Mouse (Mus musculus) urinary bladder, postnatal 10 days (tissue): Measurements from ENCODE around the gene Pik3ap1.
"Not testable (repeated sequence)": the region's sequence is repeated elsewhere in the genome, so short reads cannot be mapped to it uniquely, and the experiment has no call there.

Experiments
- DNase-seq: peaks from one replicate; pipeline ENCODE4 v3.0.0; 2022; ENCODE audit warnings: low spot score

Gene Pik3ap1

GRCm38 (mm10) chr19:41384922-41385508 is at the start of gene Pik3ap1:
Gene Pik3ap1, minus strand, starts transcription at chr19:41385102.
- no peak for DNase-seq

DNA sequence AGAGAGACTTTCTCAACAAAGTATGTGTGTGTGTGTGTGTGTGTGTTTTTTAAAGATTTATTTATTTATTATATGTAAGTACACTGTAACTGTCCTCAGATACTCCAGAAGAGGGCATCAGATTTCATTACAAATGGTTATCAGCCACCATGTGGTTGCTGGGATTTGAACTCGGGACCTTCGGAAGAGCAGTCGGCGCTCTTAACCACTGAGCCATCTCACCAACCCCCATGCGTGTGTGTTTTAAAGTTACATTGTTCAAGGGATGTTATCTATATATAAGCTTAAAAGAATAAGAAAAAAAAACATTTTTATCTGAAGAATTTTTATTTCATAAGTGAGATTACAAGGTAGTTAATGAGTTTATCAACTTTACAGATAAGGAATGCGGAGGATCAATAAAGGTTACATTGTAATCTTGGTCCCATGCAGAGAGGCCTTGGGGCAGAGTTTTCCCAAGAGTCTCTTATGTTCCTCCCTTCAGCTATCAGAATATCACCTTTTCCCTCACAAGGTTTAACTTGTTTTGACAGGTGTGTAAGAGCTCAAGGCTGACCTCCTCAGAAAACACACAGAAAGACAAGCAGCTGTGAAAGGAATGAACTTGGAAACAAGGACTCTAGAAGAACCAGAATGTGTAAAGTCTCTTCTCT is 46.7 kb upstream of the Pik3ap1 start:
- DNase-seq, result not testable (repeated sequence)

DNA sequence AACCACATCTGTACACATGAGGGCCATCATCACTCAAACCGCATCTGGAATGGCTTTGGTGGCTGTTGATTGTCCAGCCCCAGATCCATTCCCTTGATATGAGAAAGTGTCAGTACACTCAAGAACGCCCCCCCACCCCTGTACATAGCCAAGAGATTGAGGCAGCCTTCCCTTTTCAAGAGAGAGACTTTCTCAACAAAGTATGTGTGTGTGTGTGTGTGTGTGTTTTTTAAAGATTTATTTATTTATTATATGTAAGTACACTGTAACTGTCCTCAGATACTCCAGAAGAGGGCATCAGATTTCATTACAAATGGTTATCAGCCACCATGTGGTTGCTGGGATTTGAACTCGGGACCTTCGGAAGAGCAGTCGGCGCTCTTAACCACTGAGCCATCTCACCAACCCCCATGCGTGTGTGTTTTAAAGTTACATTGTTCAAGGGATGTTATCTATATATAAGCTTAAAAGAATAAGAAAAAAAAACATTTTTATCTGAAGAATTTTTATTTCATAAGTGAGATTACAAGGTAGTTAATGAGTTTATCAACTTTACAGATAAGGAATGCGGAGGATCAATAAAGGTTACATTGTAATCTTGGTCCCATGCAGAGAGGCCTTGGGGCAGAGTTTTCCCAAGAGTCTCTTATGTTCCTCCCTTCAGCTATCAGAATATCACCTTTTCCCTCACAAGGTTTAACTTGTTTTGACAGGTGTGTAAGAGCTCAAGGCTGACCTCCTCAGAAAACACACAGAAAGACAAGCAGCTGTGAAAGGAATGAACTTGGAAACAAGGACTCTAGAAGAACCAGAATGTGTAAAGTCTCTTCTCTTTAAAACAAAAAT is 41.2 kb upstream of the Pik3ap1 start:
- DNase-seq, result not testable (repeated sequence)

GRCm38 (mm10) chr19:41421264-41421663 is 36.4 kb upstream of the Pik3ap1 start:
- DNase-seq, result no peak

GRCm38 (mm10) chr19:41418786-41419185 is 33.9 kb upstream of the Pik3ap1 start:
- DNase-seq, result no peak

- no peak for DNase-seq
Measured at GRCm38 (mm10) chr19:41417995-41418394, 33.1 kb upstream of the Pik3ap1 start.

DNA sequence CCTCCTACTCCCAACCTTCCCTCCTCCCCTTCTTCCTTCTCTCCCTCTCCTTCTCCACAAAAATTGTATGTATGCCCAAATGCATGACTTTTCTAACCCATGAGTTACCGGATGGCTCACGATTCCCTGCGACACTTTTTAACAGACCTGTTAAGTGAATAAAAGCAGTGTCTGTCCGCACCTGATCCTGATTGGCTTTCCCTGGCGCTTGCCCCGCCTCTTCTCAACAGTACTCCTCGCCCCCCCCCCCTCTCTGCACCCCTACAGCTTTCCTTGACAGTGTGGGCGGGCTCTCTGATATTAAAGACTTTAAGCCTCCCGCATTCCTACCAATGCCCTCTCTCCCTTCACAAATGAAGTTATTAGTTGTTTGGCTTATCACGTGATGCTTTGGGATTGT is 31.3 kb upstream of the Pik3ap1 start:
- no peak for DNase-seq

DNA sequence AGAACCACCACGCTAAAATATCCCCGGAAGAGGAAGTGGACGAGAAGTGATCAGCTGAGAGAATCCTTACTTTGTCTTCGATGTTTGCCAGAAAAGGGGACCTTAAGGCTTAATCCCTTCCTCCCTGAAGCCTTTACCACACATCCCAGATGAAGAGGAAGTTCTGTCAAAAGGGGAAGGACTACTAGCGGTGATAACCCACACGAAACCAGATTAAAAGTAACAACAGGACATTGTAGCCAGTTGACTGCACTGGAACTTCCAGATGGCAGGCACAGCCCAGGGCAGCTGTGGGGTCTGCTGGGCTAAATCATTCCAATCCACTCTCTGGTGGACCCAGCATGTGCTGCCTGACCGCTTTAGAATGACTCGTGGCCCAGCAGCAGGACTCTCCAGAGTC is 17.7 kb upstream of the Pik3ap1 start:
- DNase-seq, result no peak

GRCm38 (mm10) chr19:41390856-41391255 is 6.0 kb upstream of the Pik3ap1 start:
- no peak for DNase-seq

DNA sequence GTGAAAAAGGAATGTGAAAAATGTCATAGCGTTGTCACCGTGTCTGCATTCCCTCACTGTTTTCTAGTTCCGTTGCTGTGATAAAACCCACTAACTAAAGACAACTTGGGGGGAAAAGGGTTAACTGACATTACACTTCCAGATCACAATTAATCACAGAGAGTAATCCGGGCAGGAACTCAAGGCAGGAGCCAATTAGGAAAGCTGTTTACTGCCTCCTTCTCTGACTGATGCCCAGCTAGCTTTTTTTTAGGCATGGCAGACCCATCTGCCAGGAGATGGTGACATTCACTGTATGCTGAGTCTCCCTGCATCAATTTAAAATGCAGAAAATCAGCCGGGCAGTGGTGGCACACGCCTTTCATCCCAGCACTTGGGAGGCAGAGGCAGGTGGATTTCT is 4.4 kb upstream of the Pik3ap1 start:
- no peak for DNase-seq

GRCm38 (mm10) chr19:41388242-41388641 is 3.3 kb upstream of the Pik3ap1 start:
- no peak for DNase-seq

DNA sequence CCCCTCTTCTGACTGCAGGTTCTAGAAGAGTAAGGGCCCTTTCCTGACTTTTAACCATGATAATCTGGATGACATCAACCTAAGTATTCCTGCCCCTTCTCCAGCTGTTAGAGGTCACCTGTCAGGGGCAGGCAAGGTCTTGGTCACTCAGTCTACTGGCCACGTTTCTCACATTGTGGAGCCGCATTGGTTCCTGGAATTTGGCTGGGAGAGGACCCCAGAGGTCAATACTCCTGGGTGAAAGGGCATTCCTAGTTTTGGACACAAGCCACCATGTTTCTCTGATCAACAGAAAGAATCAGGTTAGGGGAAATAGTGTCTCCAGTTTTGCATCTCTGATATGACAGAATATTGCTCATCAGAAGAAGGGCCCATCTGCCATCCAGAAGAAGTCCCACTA is 2.4 kb upstream of the Pik3ap1 start:
- DNase-seq, result no peak

- no peak for DNase-seq
Measured at GRCm38 (mm10) chr19:41384406-41384851, 473 bp downstream of the Pik3ap1 start.

GRCm38 (mm10) chr19:41382391-41382978 is 2.4 kb downstream of the Pik3ap1 start:
- no peak for DNase-seq

- no peak for DNase-seq
Measured at GRCm38 (mm10) chr19:41381581-41382239, 3.2 kb downstream of the Pik3ap1 start.

- no peak for DNase-seq
Measured at GRCm38 (mm10) chr19:41379195-41379594, 5.7 kb downstream of the Pik3ap1 start.

GRCm38 (mm10) chr19:41375791-41376190 is 9.1 kb downstream of the Pik3ap1 start:
- no peak for DNase-seq

DNA sequence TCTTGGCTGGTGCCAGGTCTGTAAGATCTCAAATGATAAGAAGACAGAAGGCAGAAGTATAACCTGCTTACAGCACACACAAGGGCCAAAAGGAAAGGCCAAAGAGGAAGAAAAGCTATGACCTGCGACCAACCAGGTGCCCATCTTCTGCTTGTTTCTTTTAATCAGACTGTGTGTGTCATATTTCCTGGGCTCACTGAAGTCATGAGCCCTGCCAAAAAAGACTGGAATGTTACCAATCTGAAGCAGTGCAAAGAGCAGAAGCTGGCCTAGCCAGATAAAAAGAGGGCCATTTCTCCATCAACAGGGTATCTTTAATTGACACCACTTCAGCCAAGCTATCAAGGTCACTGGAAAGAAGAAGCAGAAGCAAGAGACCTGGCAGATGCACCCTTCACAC is 9.8 kb downstream of the Pik3ap1 start:
- no peak for DNase-seq

DNA sequence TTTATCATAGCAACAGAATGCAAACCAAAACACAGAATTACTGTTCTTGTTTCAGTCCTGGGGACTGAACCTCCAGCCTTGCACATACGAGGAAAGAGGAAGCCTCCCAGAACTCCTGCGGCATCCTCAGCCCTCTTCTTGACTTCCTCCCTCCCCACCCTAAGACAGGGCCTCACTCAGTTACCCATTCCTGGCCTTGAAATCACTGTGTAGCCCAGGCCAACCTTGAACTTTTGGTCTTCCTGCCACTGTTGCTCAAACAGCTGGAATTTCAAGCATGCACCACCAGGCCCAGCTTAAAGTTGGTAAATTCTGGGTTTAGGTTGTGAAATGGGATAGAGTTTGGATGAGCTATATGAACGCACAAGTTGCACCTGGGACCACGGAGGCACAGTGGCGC is 10.2 kb downstream of the Pik3ap1 start:
- no peak for DNase-seq

DNA sequence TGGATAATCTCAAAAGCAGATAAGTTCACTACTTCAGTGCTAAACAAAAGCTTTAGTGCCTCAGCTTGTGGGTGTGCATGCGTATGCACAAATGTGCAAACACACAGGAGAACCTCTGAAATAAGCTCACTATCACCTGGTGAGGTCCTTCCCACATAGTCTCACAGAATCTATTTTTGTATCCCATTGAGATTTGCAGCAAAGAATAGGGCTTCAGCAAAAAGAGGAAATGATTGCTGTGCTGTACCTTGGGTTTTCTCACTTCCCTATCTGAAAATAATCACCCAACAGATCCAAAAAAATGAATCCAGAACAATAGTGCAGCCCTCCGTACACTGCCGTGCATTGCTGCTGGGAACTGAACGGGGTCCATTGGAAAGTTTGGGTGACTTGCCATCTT is 12.6 kb downstream of the Pik3ap1 start:
- DNase-seq, result no peak

GRCm38 (mm10) chr19:41371373-41371772 is 13.5 kb downstream of the Pik3ap1 start:
- no peak for DNase-seq
